Mouse (Mus musculus) kidney, embryonic 15.5 days (tissue): ENCODE data around the gene Gatd1. TPM values are rescaled to one million over a fixed set of nuclear protein-coding genes. Genes with fewer than 3 reads are reported as not detected.
"Not testable (repeated sequence)": the region's sequence is repeated elsewhere in the genome, so short reads cannot be mapped to it uniquely, and the experiment has no call there.

Source experiments
- ATAC-seq: fragments of 200-750 bp; cut with Nextera tagmentation; replicated peaks from 2 replicates; pipeline ENCODE4 v1.8.0; 2017; ENCODE audit warnings: moderate TSS enrichment; ENCODE audit not compliant: low FRiP score
- H3K27ac ChIP-seq: fragments of 300-500 bp; sonication (generic); 2 replicates; pipeline ENCODE4 v1.5.1; 2015; ENCODE audit warnings: mild to moderate bottlenecking, inconsistent platforms
- H3K27me3 ChIP-seq: fragments of 300-500 bp; sonication (generic); 2 replicates; pipeline ENCODE4 v1.6.1; 2015; ENCODE audit warnings: inconsistent platforms
- H3K36me3 ChIP-seq: fragments of 300-500 bp; sonication (generic); 2 replicates; pipeline ENCODE4 v1.6.1; 2015; ENCODE audit warnings: inconsistent platforms
- H3K4me1 ChIP-seq: fragments of 300-500 bp; sonication (generic); 2 replicates; pipeline ENCODE4 v1.6.1; 2015; ENCODE audit warnings: inconsistent platforms
- H3K4me2 ChIP-seq: fragments of 300-500 bp; sonication (generic); 2 replicates; pipeline ENCODE4 v1.6.1; 2015; ENCODE audit warnings: moderate library complexity, mild to moderate bottlenecking, inconsistent platforms
- H3K4me3 ChIP-seq: fragments of 300-500 bp; sonication (generic); replicated peaks from 2 replicates; pipeline ENCODE4 v1.5.1; 2015; ENCODE audit warnings: mild to moderate bottlenecking, inconsistent platforms
- H3K9ac ChIP-seq: fragments of 300-500 bp; sonication (generic); 2 replicates; pipeline ENCODE4 v1.6.1; 2015; ENCODE audit warnings: mild to moderate bottlenecking, inconsistent platforms
- H3K9me3 ChIP-seq: fragments of 300-500 bp; sonication (generic); replicated peaks from 2 replicates; pipeline ENCODE4 v1.6.1; 2016; ENCODE audit warnings: inconsistent platforms
- WGBS: fragments of 180-500 bp; shearing (Covaris S2); methylation state at CpG from one replicate; pipeline ENCODE4 v1.1.7; 2015; ENCODE audit warnings: mixed read lengths; 5-methylcytosine and 5-hydroxymethylcytosine counted together
- polyA plus RNA-seq: library from polyadenylated mRNA; unstranded; fragments of >200 nt; fragmentation: Nextera tagmentation; extraction: Ambion mirVana; gene quantifications from 2 replicates; pipeline ENCODE4 v1.2.1, GENCODE M21; 2015

Gene Gatd1
- polyA plus RNA-seq, 1 experiment from 2014 or later = 61.8 TPM

DNA sequence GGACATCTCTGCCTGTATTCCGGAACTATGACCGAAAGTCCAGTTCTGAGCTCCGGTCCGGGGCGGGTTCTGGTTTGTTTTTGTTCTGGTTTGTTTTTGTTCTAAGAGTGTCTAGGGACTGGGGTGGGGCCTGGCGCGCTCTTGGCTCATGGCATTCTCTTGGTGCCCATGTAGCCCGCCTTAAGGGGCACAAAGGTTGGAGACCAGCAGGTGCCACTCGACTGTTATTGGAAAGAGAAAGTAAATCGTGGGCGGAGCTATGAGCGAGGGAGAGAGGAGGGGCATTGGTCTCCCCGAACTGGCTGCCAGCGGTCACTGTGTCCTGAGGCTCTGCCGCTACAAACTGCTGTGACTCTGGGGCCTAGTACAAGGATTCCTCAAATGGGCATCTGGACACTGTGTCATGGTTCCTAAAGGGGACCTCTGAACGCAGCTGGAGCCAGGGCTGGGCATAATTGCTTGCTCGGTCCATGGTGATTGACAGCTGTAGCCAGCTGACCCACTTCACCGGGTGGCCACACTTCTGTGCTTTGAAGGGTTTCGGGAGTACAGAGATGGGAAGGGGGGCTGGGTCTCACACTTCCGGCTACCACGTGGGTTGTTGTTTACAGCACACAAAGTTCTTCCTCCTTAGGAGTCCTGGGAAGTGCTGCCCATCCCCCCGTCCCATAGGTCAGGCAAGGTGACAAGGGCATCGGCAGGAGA lies 41.8 kb upstream of the Gatd1 start:
- Histone ChIP-seq H3K36me3 (peaks cover 34% of the 10 kb centered on the region), H3K4me1 (peaks cover 43% of the 10 kb centered on the region), H3K9ac (peak overlapping the region; percentile 70), H3K27me3 (peaks cover 6% of the 10 kb centered on the region), H3K4me2 (peak overlapping the region; percentile 95), H3K27ac (peak overlapping the region; percentile 88), H3K4me3 (peak overlapping the region; percentile 81), H3K9me3 (no peaks in the 10 kb centered on the region)
- under 1% methylated on average over 23 of the region's 23 CpGs for WGBS
- peak; percentile 20 for ATAC-seq

DNA sequence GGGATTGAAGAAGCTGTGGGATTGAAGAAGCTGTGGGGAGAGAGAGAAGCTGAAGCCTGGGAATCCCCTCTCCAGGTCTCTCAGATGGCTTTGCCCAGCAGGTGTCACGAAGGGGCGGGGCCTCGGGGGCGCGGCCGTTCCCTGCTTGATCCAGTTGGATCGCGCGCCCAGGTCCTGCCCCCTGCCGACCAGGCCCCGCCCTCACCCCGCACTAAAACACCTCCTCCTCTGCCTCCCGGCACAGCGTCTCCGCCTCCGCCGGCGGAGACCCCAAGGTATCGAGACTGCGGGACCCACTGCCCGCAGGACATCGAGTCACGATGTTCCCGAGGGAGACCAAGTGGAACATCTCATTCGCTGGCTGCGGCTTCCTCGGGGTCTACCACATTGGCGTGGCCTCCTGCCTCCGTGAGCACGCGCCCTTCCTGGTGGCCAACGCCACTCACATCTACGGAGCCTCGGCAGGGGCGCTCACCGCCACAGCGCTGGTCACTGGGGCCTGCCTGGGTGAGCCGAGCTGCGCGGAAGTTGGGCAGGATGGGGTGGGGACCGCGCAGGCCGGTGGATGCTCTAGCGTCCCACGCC lies 41.1 kb upstream of the Gatd1 start, which contains the start of gene Pnpla2:
Pnpla2 (plus strand) TSS at position 232 of the 585 bp plus-strand sequence.
- Histone ChIP-seq H3K9me3 (no peaks in the 10 kb centered on the region), H3K27me3 (peaks cover 1% of the 10 kb centered on the region; the same call in 1 of the 2 replicates), H3K4me3 (peak within 1 kb of the TSS; percentile 81), H3K36me3 (peaks cover 41% of the 10 kb centered on the region), H3K4me1 (peaks cover 36% of the 10 kb centered on the region), H3K27ac (peak within 1 kb of the TSS; percentile 88), H3K4me2 (peak within 1 kb of the TSS; percentile 95), H3K9ac (peak within 1 kb of the TSS; percentile 70)
- under 1% methylated on average over 45 of the region's 45 CpGs for WGBS
- ATAC-seq = peak; percentile 85

DNA sequence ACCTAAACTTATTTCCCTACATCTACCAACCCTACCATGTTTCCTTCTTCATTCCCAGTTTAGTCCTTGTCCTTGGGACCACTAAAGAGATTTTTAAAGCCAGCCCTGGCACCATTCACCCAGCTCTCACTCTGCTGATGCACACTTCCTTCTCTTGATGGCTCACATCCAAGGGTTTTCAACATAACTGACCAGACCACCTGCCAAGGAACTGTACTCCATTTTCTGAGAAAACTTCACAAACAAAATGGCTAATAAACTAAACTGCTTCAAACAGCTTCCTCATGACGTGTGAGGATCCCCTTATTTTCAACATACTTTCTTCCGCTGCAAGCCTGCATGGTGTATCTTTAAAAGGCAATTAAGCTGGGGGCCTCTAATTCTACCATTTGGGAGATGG lies 39.7 kb upstream of the Gatd1 start:
- Histone ChIP-seq H3K36me3 (peaks cover 44% of the 10 kb centered on the region), H3K4me2 (no peak overlapping the region), H3K4me3 (no peak overlapping the region), H3K9me3 (no peaks in the 10 kb centered on the region), H3K9ac (no peak overlapping the region), H3K4me1 (peaks cover 42% of the 10 kb centered on the region), H3K27ac (no peak overlapping the region), H3K27me3 (no peaks in the 10 kb centered on the region)
- 68% methylated on average over 2 of the region's 2 CpGs for WGBS
- no peak for ATAC-seq

DNA sequence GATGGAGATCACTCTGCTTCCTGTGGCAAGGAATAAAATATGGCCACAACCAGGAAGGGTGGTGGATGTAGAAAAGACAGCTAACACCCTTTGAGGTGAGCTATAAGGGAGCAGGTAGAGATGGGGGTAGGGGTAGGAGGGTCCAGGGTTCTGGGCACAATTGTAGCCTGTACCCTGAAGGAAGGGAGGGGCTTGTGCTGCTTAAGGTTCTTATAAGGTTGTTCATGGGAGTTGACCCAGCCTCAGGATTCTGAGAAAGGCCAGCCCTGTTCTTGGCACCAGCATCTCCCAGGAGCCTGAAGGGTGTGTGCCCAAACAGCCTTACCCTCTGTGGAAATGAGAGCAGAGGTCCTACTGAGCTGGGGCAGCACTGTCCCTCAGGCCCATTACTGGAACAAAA lies 38.0 kb upstream of the Gatd1 start:
- ATAC-seq = no peak
- H3K27me3 ChIP-seq = no peaks in the 10 kb centered on the region
- no peak overlapping the region for H3K4me2 ChIP-seq
- H3K9me3 ChIP-seq = no peaks in the 10 kb centered on the region
- no peak overlapping the region for H3K9ac ChIP-seq
- H3K36me3 ChIP-seq = peaks cover 41% of the 10 kb centered on the region
- no peak overlapping the region for H3K27ac ChIP-seq
- H3K4me1 ChIP-seq = peaks cover 40% of the 10 kb centered on the region
- no peak overlapping the region for H3K4me3 ChIP-seq

DNA sequence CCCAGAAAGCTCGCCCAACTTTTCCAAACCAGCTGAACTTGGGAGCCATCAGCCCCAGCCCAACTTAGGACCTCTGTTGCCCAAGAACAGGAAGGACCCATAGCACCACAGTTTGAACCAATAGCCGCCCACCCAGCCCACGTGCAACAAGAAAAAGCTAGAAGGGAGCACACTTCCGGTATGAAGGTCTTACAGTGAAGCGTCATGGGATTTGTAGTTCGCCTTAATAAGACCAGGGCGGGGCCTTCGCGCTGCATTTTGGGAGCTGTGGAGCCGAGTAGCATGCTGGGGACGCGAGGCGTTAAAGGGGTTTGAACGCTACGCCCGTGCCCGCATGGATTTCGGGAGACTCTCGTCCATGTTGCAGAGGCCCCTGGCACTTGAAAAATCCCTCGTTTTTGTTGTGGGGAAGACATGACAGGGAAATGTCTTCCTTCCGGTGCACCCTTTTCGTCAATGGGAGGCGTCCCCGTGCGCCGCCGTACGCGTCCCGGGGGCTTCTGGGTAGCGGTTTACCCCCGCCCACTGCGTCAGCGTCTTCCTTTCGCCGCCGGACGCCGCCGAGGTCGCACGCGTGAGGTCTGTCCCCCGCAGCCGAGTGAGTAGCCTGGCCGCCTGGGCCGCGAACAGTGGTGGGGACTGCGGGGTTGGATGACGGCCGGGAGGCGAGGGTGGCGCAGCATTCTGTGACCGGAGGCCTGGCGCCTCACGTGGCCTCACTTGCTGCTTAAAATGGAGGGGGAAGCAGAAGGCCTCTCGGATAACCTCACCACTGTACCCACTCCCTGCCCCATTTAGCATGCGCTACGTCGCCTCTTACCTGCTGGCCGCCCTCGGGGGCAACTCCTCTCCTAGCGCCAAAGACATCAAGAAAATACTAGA lies 33.4 kb upstream of the Gatd1 start, which contains the start of gene Rplp2:
Rplp2 (plus strand) TSS at position 261 of the 882 bp plus-strand sequence.
- peaks cover 41% of the 10 kb centered on the region for H3K4me1 ChIP-seq

DNA sequence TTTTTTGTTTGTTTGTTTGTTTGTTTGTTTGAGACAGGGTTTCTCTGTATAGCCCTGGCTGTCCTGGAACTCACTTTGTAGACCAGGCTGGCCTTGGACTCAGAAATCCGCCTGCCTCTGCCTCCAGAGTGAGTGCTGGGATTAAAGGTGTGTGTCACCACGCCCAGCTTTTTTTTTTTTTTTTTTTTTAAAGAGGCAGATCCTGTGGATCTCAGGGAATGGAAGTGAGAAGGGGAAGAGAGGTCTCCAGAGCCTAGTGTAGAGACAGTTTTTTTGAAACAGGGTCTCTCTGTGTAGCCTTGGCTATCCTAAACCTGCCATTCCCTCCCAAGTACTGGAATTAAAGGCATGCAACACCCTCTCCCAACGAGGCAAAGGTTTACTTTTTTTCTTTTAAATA lies 32.4 kb upstream of the Gatd1 start:
- ATAC-seq, H3K27me3 ChIP-seq, H3K9me3 ChIP-seq, H3K9ac ChIP-seq: not testable (repeated sequence)
- 84% methylated on average over 3 of the region's 3 CpGs for WGBS
- Histone ChIP-seq H3K4me1 (peaks cover 51% of the 10 kb centered on the region), H3K27ac (0 out of 2 replicates have a peak overlapping the region, but pooled peaks have one; percentile 91), H3K4me2 (peak overlapping the region; percentile 57), H3K36me3 (peaks cover 34% of the 10 kb centered on the region), H3K4me3 (peak overlapping the region; percentile 79; the same call in 1 of the 2 replicates)

More for the DNA sequence above, 33.4 kb upstream of the Gatd1 start, which contains the start of gene Rplp2:
- Histone ChIP-seq H3K4me2 (peak within 1 kb of the TSS; percentile 57), H3K36me3 (peaks cover 39% of the 10 kb centered on the region), H3K9me3 (no peaks in the 10 kb centered on the region), H3K4me3 (peak within 1 kb of the TSS; percentile 79), H3K27me3 (no peaks in the 10 kb centered on the region), H3K9ac (peak within 1 kb of the TSS; percentile 89), H3K27ac (peak within 1 kb of the TSS; percentile 91)
- peak; percentile 89 for ATAC-seq
- WGBS = under 1% methylated on average over 63 of the region's 63 CpGs

DNA sequence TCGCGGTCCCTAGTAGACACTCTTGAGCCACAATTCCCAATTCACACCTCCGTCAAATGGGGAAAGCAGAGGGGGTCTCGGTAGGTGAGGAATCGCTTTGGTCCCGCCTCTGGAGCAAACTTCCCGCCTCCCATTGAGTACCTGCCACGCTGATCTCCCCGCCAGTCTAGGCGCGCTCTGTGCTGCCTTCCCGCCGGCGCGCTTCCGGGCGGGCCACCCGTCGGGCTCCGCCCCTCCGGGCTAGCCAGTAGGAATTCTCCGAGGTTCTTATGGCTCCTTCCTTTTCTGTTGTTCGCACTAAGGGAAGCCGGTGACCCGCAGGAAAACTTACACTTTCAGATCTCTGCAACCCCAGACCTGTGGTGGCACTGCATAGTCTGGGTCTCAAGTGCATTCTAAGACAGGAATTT lies 29.9 kb upstream of the Gatd1 start, which contains the start of gene Pidd1:
Pidd1 (minus strand) TSS at position 198 of the 410 bp plus-strand sequence.
- H3K4me1 ChIP-seq = peaks cover 52% of the 10 kb centered on the region
- H3K36me3 ChIP-seq = peaks cover 34% of the 10 kb centered on the region
- H3K27ac ChIP-seq = peak within 1 kb of the TSS; percentile 84
- peak within 1 kb of the TSS; percentile 55 for H3K4me3 ChIP-seq
- ATAC-seq = peak; percentile 53
- H3K9ac ChIP-seq = peak within 1 kb of the TSS; percentile 66
- peak within 1 kb of the TSS; percentile 93 for H3K4me2 ChIP-seq
- H3K27me3 ChIP-seq = no peaks in the 10 kb centered on the region
- H3K9me3 ChIP-seq = no peaks in the 10 kb centered on the region
- WGBS = under 1% methylated on average over 25 of the region's 25 CpGs

DNA sequence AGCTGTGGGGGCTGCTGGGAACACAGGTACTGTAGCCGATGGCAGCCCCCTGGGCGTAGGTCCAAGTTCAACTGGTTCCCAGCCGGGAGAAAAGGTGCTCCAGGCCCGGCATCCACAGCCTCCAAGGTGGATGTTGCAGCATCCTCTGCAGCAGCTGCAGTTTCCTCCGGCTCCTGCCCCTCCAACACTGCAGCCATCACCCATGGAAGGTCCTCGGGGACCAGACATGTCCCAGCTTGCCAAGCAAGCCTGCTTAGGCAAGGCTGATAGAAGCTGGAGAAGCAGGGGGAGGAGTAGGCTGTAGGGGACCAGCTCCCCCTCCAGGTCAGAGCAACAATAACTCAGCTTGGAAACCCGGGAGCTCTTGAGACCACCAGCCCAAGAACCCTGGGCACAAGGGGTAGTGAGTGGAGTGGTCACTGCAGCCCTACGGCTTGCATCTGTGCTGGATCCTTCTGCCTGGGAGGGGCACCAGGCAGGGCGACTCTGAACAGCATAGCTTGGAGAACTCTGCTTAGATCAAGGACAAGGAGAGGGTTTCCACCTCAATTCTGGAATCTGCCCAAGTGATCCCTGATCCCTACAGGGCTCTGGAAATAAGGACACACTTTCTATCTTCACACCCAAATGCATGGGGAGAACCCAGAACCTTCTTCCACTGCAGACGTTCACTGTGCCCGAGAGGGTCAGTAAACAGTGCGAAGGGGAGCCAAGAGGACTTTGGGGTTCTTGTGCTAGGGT lies 29.3 kb upstream of the Gatd1 start:
- peak; percentile 7; the same call in 1 of the 2 replicates for ATAC-seq
- WGBS = 17% methylated on average over 12 of the region's 12 CpGs

DNA sequence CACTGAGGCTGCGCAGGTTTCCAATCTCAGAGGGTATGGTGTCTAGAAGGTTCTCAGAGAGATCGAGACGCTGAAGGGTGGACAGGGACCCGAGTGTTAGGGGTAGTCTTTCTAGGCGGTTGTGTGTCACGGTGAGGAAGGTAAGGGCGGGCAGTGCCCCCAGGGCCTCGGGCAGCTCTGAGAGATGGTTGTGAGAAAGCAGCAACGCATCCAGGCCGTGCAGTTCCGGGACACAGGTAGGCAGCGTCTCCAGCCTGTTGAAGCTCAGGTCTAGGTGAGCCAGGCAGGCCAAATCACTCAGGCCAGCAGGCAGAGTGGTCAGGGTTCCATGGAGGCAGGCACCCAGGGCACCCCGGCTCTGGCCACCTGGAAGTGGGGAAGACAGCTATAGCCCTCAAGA lies 28.3 kb upstream of the Gatd1 start:
- ATAC-seq = no peak
- WGBS = 95% methylated on average over 13 of the region's 13 CpGs
- Histone ChIP-seq H3K4me1 (peaks cover 51% of the 10 kb centered on the region), H3K9ac (peak overlapping the region; percentile 66; the same call in 1 of the 2 replicates), H3K4me2 (peak overlapping the region; percentile 93), H3K4me3 (peak overlapping the region; percentile 55; the same call in 1 of the 2 replicates), H3K27ac (no peak overlapping the region), H3K9me3 (no peaks in the 10 kb centered on the region), H3K27me3 (no peaks in the 10 kb centered on the region), H3K36me3 (peaks cover 41% of the 10 kb centered on the region)

More for the DNA sequence above, 29.3 kb upstream of the Gatd1 start:
- peaks cover 46% of the 10 kb centered on the region for H3K4me1 ChIP-seq
- no peaks in the 10 kb centered on the region for H3K9me3 ChIP-seq
- peaks cover 36% of the 10 kb centered on the region for H3K36me3 ChIP-seq
- H3K27ac ChIP-seq = peak overlapping the region; percentile 84
- peak overlapping the region; percentile 55 for H3K4me3 ChIP-seq
- peak overlapping the region; percentile 93 for H3K4me2 ChIP-seq
- H3K27me3 ChIP-seq = no peaks in the 10 kb centered on the region
- H3K9ac ChIP-seq = peak overlapping the region; percentile 66

DNA sequence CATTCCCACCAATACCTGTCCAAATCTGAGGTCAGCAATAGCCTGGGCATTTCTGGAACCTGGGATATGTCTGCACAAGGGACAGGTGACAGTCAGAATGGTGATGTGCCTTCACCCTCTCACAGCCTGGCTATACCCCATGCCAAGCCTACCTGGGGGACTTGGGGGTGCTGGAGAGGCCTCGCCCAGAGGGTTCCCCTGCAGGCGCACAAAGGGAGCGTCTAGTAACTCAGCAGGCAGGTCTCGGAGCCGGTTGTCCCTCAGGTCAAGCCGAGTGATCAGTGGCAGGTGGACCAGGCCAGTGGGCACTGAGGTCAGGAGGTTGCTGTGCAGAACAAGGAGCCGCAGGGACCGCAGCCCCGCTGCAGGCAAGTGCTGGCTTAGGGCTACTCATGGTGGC lies 27.5 kb upstream of the Gatd1 start:
- H3K27ac ChIP-seq = no peak overlapping the region
- H3K4me3 ChIP-seq = no peak overlapping the region; the same call in 1 of the 2 replicates
- no peaks in the 10 kb centered on the region for H3K27me3 ChIP-seq
- H3K4me1 ChIP-seq = peaks cover 53% of the 10 kb centered on the region
- no peak for ATAC-seq
- H3K9me3 ChIP-seq = no peaks in the 10 kb centered on the region
- peaks cover 41% of the 10 kb centered on the region for H3K36me3 ChIP-seq
- H3K4me2 ChIP-seq = peak overlapping the region; percentile 14; the same call in 1 of the 2 replicates
- H3K9ac ChIP-seq = no peak overlapping the region
- WGBS = 91% methylated on average over 9 of the region's 9 CpGs

DNA sequence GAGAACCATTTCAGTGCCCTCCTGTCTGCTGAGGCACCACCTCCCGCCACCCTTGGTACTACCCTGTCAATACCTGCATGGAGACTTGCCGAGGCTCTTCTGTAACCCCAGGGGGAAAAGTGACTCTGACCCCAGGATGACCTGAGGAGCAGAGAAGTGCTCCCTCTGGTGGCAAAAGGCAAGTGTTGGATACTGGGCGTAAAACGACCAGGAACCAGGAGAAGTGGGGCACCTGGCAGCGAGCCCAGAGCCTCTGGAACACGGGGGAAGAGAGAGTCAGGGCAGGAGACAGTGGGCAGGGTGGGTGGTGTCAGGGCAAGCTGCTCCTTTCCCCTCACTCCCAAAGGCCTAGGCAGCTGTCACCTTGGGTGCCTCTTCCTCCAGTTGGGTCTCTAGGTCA lies 26.7 kb upstream of the Gatd1 start:
- Histone ChIP-seq H3K27ac (no peak overlapping the region), H3K4me1 (peaks cover 62% of the 10 kb centered on the region), H3K4me3 (no peak overlapping the region), H3K4me2 (no peak overlapping the region), H3K27me3 (no peaks in the 10 kb centered on the region), H3K36me3 (peaks cover 41% of the 10 kb centered on the region), H3K9ac (no peak overlapping the region), H3K9me3 (no peaks in the 10 kb centered on the region)
- no peak for ATAC-seq
- 31% methylated on average over 6 of the region's 6 CpGs for WGBS
